Mouse (Mus musculus) liver, embryonic 11.5 days (tissue): ENCODE data around the gene Pigb. TPM values are rescaled to one million over a fixed set of nuclear protein-coding genes. Genes with fewer than 3 reads are reported as not detected.

Source experiments
- ATAC-seq: fragments of 200-750 bp; cut with Nextera tagmentation; replicated peaks from 2 replicates; pipeline ENCODE4 v1.8.0; 2017; ENCODE audit warnings: moderate number of reproducible peaks, mild to moderate bottlenecking, moderate TSS enrichment, moderate library complexity; ENCODE audit not compliant: low FRiP score
- DNase-seq: peaks from one replicate; pipeline ENCODE4 v3.0.0-alpha.2; 2017; ENCODE audit warnings: low spot score
- H3K27ac ChIP-seq: fragments of 300-500 bp; sonication (generic); 2 replicates; pipeline ENCODE4 v1.5.1; 2014; ENCODE audit warnings: mild to moderate bottlenecking, low read depth, low read length, control low read depth
- H3K27me3 ChIP-seq: fragments of 300-500 bp; sonication (generic); replicated peaks from 2 replicates; pipeline ENCODE4 v1.6.1; 2014; ENCODE audit warnings: low read length, mixed read lengths; ENCODE audit not compliant: control insufficient read depth, insufficient read depth
- H3K36me3 ChIP-seq: fragments of 300-500 bp; sonication (generic); 2 replicates; pipeline ENCODE4 v1.6.1; 2014; ENCODE audit warnings: mild to moderate bottlenecking, low read length, moderate library complexity, mixed read lengths; ENCODE audit not compliant: control insufficient read depth, insufficient read depth
- H3K4me1 ChIP-seq: fragments of 300-500 bp; sonication (generic); replicated peaks from 2 replicates; pipeline ENCODE4 v1.6.1; 2014; ENCODE audit warnings: low read length, mixed read lengths; ENCODE audit not compliant: control insufficient read depth, insufficient read depth
- H3K4me2 ChIP-seq: fragments of 300-500 bp; sonication (generic); 2 replicates; pipeline ENCODE4 v1.6.1; 2014; ENCODE audit warnings: mild to moderate bottlenecking, control low read depth, moderate library complexity
- H3K4me3 ChIP-seq: fragments of 300-500 bp; sonication (generic); 2 replicates; pipeline ENCODE4 v1.5.1; 2014; ENCODE audit warnings: low read depth, low read length, control low read depth
- H3K9ac ChIP-seq: fragments of 300-500 bp; sonication (generic); 2 replicates; pipeline ENCODE4 v1.6.1; 2014; ENCODE audit warnings: low read depth, low read length, control low read depth
- H3K9me3 ChIP-seq: fragments of 300-500 bp; sonication (generic); 2 replicates; pipeline ENCODE4 v1.6.1; 2016; ENCODE audit warnings: low read length, inconsistent platforms, mixed read lengths; ENCODE audit not compliant: control insufficient read depth
- WGBS: fragments of 180-500 bp; shearing (Covaris S2); extraction: QIAGEN DNeasy Blood & Tissue Kit; methylation state at CpG from one replicate; pipeline ENCODE4 v1.1.7; 2014; 5-methylcytosine and 5-hydroxymethylcytosine counted together
- polyA plus RNA-seq: library from polyadenylated mRNA; unstranded; fragments of >200 nt; fragmentation: Nextera tagmentation; extraction: Ambion mirVana; gene quantifications from 2 replicates; pipeline ENCODE4 v1.2.1, GENCODE M21; 2014

Pigb gene
- polyA plus RNA-seq: 17.1 and 21.0 TPM in 2 replicates

DNA sequence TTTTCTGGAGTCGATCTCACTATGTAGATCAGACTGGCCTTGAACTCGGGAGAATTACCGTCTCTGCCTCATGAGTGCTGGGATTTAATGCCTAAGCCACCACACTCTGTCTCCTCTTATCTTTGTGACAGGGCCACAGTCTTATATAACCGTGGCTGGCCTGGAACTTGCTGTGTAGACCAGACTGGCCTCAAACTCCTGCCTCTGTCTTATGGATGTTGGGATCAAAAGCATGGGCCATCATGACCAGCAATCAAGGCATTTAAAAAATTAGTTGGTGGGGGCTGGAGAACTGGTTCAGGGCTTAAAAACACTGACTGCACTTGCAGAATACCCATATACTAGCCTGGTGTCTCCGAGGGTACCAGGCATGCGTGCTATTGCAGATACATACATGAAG is at the start of gene Pigb:
Pigb (minus strand) TSS at position 299 of the 400 bp plus-strand sequence.
- Histone ChIP-seq H3K4me2 (peak within 1 kb of the TSS; percentile 83), H3K4me1 (peaks cover 11% of the 10 kb centered on the region), H3K27ac (peak within 1 kb of the TSS; percentile 68), H3K9me3 (no peaks in the 10 kb centered on the region), H3K36me3 (no peaks in the 10 kb centered on the region), H3K4me3 (peak within 1 kb of the TSS; percentile 83), H3K9ac (peak within 1 kb of the TSS; percentile 89), H3K27me3 (no peaks in the 10 kb centered on the region)
- no peak for DNase-seq
- WGBS: 25% methylated on average over 6 of the region's 6 CpGs
- ATAC-seq: no peak

- Histone ChIP-seq H3K9me3 (no peaks in the 10 kb centered on the region), H3K27ac (peak overlapping the region; percentile 43; the same call in 1 of the 2 replicates), H3K27me3 (no peaks in the 10 kb centered on the region), H3K4me2 (no peak overlapping the region), H3K9ac (no peak overlapping the region), H3K4me3 (no peak overlapping the region), H3K36me3 (no peaks in the 10 kb centered on the region), H3K4me1 (peaks cover 3% of the 10 kb centered on the region)
- DNase-seq: no peak
- 54% methylated on average over 16 of the region's 16 CpGs for WGBS
- ATAC-seq: no peak
Observed at GRCm38 (mm10) chr9:73089222-73089920, 49.2 kb upstream of the Pigb start.

GRCm38 (mm10) chr9:73087581-73087980 is 47.4 kb upstream of the Pigb start:
- H3K36me3 ChIP-seq: no peaks in the 10 kb centered on the region
- H3K4me3 ChIP-seq: no peak overlapping the region
- peaks cover 3% of the 10 kb centered on the region for H3K4me1 ChIP-seq
- no peak overlapping the region for H3K9ac ChIP-seq
- WGBS: 56% methylated on average over 5 of the region's 5 CpGs
- H3K9me3 ChIP-seq: no peaks in the 10 kb centered on the region
- H3K27me3 ChIP-seq: no peaks in the 10 kb centered on the region
- DNase-seq: no peak
- H3K4me2 ChIP-seq: no peak overlapping the region
- no peak overlapping the region for H3K27ac ChIP-seq
- no peak for ATAC-seq

GRCm38 (mm10) chr9:73087121-73087520 is 46.9 kb upstream of the Pigb start:
- no peaks in the 10 kb centered on the region for H3K27me3 ChIP-seq
- H3K4me2 ChIP-seq: no peak overlapping the region
- no peak overlapping the region for H3K27ac ChIP-seq
- H3K4me1 ChIP-seq: peaks cover 3% of the 10 kb centered on the region
- no peak overlapping the region for H3K4me3 ChIP-seq
- ATAC-seq (no peak), DNase-seq (no peak)
- H3K9me3 ChIP-seq: no peaks in the 10 kb centered on the region
- H3K9ac ChIP-seq: no peak overlapping the region
- 64% methylated on average over 8 of the region's 8 CpGs for WGBS
- no peaks in the 10 kb centered on the region for H3K36me3 ChIP-seq

DNA sequence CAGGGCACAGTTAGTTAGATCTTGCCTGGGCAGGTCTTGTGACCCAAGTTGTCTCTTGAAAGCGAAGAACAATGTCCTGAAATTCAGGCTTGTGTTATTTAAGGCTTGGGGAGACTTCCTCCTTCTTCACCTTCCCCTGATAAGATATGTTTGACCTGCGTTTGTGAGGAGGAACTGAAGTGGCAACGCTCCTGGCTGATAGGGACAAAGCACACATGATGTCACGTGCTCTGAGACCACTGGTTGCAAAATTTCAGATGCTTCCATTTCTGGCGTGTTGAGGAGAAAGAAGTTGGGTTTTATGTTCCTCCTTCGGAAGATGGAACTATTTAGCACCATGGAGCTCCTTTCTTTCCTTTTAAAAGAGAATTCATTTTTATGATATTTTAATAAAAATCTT is 45.7 kb upstream of the Pigb start:
- no peaks in the 10 kb centered on the region for H3K27me3 ChIP-seq
- H3K4me3 ChIP-seq: no peak overlapping the region
- 37% methylated on average over 6 of the region's 6 CpGs for WGBS
- ATAC-seq (no peak), DNase-seq (no peak)
- H3K36me3 ChIP-seq: no peaks in the 10 kb centered on the region
- no peaks in the 10 kb centered on the region for H3K9me3 ChIP-seq
- H3K4me2 ChIP-seq: no peak overlapping the region
- peaks cover 3% of the 10 kb centered on the region for H3K4me1 ChIP-seq
- no peak overlapping the region for H3K9ac ChIP-seq
- H3K27ac ChIP-seq: peak overlapping the region; percentile 32; the same call in 1 of the 2 replicates

- ATAC-seq: no peak
- 58% methylated on average over 6 of the region's 6 CpGs for WGBS
- no peaks in the 10 kb centered on the region for H3K36me3 ChIP-seq
- no peak overlapping the region for H3K4me2 ChIP-seq
- H3K27me3 ChIP-seq: no peaks in the 10 kb centered on the region
- no peak overlapping the region for H3K4me3 ChIP-seq
- no peaks in the 10 kb centered on the region for H3K9me3 ChIP-seq
- H3K9ac ChIP-seq: no peak overlapping the region
- DNase-seq: no peak
- no peak overlapping the region for H3K27ac ChIP-seq
- H3K4me1 ChIP-seq: peaks cover 3% of the 10 kb centered on the region
Observed at GRCm38 (mm10) chr9:73083956-73084355, 43.8 kb upstream of the Pigb start.

DNA sequence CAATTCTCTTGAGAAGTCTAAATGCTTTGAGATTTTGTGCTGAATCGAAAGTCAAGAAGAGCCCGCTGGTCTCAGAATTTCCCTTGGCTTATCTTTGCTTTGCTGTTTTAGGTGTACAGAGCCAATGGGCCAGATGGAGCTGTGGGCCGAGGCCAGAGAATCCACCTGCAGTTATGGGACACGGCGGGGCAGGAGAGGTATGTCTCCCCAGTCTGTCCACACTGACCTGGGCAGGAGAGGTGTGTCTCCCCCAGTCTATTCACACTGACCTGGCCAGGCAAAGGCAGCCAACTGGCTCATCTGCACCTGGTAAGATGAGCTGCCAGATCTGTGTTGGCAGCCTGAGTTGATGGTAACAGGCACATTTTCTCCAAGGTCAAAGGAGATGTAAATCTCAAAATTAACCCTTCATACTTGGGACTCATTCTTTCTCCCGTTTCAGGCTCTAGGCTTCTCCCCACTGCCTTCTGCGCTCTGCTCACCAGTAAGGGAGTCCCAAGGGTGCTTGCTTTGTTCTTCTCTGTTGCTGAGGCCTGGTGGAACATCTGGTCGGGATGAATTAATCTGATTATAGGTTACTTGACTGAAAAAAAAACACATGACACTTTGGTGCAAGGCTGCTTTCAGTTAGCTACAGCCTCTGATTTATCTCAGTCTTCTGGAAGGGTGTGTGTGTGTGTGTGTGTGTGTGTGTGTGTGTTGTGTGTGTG is 42.3 kb upstream of the Pigb start:
- H3K9me3 ChIP-seq: no peaks in the 10 kb centered on the region
- no peak overlapping the region for H3K4me3 ChIP-seq
- no peak for DNase-seq
- no peaks in the 10 kb centered on the region for H3K27me3 ChIP-seq
- no peak overlapping the region for H3K9ac ChIP-seq
- H3K27ac ChIP-seq: no peak overlapping the region
- H3K36me3 ChIP-seq: no peaks in the 10 kb centered on the region
- WGBS: 80% methylated on average over 8 of the region's 8 CpGs
- no peak for ATAC-seq
- peaks cover 3% of the 10 kb centered on the region for H3K4me1 ChIP-seq
- no peak overlapping the region for H3K4me2 ChIP-seq

DNA sequence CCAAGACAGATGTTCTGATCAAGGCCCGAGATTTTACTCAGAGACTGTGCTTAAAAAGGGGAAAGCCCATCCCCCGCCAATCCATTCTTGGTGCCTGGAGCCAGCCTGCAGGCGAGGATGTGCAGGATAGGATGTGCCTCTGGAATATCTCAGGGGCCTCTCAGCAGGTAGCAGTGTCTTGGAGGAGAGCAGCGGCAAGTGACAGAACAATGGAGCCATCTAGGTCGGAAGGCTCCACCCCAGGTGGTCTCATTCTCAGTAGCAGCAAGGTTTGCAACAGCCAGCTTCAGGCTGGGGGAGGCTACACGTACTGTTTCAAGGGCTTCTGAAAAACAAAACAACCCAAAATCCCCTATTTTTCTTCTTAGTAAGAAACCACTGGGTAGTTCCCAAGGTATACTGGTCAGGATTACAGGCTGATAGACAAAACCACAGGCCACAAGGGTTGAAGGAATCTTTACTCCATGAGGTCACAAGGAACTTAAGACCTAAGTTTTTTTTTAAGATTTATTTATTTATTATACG is 39.7 kb upstream of the Pigb start:
- H3K27ac ChIP-seq: no peak overlapping the region
- H3K9ac ChIP-seq: no peak overlapping the region
- WGBS: 65% methylated on average over 7 of the region's 7 CpGs
- no peaks in the 10 kb centered on the region for H3K9me3 ChIP-seq
- no peak for ATAC-seq
- no peak overlapping the region for H3K4me2 ChIP-seq
- DNase-seq: no peak
- no peak overlapping the region for H3K4me3 ChIP-seq
- no peaks in the 10 kb centered on the region for H3K4me1 ChIP-seq
- H3K27me3 ChIP-seq: no peaks in the 10 kb centered on the region
- H3K36me3 ChIP-seq: no peaks in the 10 kb centered on the region
